Mouse (Mus musculus) ES-E14 (cell line): Measurements from ENCODE around the gene Pnkd.

ENCODE experiments used
- CHD2 ChIP-seq: IDR thresholded peaks from 2 replicates; pipeline ENCODE4 v1.6.1; 2014; ENCODE audit warnings: mild to moderate bottlenecking, low read depth, low read length, inconsistent platforms
- ZNF384 ChIP-seq: IDR thresholded peaks from 2 replicates; pipeline ENCODE4 v1.6.1; 2012; ENCODE audit warnings: low read depth, low read length, inconsistent platforms

GRCm38 (mm10) chr1:74332930-74333329 lies 48.2 kb downstream of the Pnkd start:
- TF ChIP-seq ZNF384 (no peak), CHD2 (no peak)
